Mouse (Mus musculus): ENCODE data around the gene Snx14. TPM values are rescaled to one million over a fixed set of nuclear protein-coding genes. Genes with fewer than 3 reads are reported as not detected.

The Snx14 gene
- polyA plus RNA-seq, 1 experiment from 2014 or later, result 19.6 TPM

DNA sequence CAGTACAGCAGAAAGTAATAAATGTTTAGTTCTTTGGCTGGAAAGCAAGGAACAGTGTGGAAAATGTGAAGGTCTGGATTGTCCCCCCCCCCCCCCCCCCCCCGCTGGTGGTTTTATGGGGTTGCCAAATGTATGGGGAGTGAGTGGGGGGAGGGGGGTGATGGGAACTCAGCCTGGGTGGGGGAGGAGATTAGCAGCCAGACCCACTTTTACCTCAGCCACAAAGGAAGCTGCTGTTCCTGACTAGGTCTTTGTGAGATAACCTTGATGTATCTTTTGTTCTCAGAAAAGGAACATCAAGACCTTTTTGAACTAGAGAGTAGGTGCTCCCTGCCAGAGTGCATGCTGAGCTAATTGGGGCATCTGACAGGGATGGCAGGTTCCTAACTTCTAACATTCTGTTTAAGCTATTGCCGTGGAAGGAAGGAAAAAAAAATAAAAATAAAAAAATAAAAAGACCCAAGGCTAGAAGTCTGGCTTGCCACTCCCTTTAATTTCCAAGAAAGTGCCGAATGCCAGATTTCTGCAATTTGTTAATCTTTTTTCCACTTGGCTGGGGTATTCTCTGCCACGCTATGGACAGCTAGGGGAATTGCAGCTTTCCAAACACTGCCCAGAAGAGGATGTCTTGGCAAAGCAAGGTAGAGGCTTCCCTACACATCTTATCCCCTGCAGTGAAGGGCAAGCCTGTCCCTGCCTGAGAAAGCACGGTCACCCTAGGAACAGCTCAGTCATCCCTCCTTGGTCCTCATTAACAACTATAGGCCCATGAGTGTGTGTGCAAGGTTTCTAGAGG is 76.5 kb downstream of the Snx14 start:
- DNase-seq (ENCODE audit: low spot score), result no peak
- WGBS, result 30% methylated on average over 5 of the region's 5 CpGs
- Histone ChIP-seq H3K27me3 (replicated peaks; ENCODE audit: control insufficient read depth, insufficient read depth, low read length) (no peaks in the 10 kb centered on the region), H3K4me2 (no peak overlapping the region), H3K4me3 (ENCODE audit: low read depth, low read length) (no peak overlapping the region), H3K4me1 (replicated peaks; ENCODE audit: control insufficient read depth, insufficient read depth, low read length) (peaks cover 2% of the 10 kb centered on the region; the same call in 1 of the 2 replicates), H3K9me3 (ENCODE audit: control insufficient read depth, low read length) (no peaks in the 10 kb centered on the region), H3K27ac (ENCODE audit: low read depth, low read length) (no peak overlapping the region), H3K36me3 (ENCODE audit: control insufficient read depth, insufficient read depth, low read length) (no peaks in the 10 kb centered on the region), H3K9ac (ENCODE audit: low read depth, low read length) (no peak overlapping the region)
- ATAC-seq (replicated peaks; ENCODE audit: low FRiP score), result no peak

DNA sequence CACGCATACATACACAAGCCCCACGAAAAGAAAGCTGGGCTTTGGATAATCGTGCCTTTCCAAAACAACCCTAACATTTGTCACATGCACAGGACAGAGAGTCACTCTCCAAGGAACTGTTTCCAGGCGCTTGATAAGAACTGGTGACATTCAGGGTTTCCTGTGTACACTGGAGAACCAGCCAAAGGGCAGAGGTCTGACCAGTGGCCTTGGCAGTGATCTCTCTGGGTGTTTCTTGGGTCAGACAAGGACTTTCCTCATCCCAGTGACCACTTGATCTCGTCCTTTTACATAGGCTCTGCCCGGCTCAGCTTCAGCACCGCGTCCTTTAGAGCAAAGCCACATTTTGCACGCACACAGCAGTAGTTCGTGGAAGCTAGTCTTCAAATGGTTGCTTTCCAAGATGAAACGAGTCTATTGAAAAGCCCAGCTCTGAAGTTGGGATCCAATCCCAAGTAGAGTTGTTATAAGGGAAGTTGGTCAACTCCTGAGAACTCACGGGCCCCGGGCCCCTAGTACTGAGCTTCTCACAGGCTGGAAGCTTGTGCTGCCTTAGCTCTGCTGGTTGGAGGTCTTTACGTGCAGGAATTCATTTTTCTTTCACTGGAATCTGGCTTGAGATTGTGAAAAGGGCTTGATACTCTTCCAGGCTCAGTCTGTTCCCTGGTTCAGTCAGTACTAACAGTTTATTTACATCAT is 77.4 kb downstream of the Snx14 start:
- no peaks in the 10 kb centered on the region for H3K9me3 ChIP-seq (ENCODE audit: control insufficient read depth, low read length)
- H3K9ac ChIP-seq (ENCODE audit: low read depth, low read length), result no peak overlapping the region
- no peaks in the 10 kb centered on the region for H3K36me3 ChIP-seq (ENCODE audit: control insufficient read depth, insufficient read depth, low read length)
- ATAC-seq (replicated peaks; ENCODE audit: low FRiP score), result no peak
- H3K4me1 ChIP-seq (replicated peaks; ENCODE audit: control insufficient read depth, insufficient read depth, low read length), result peaks cover 2% of the 10 kb centered on the region; the same call in 1 of the 2 replicates
- DNase-seq (ENCODE audit: low spot score), result no peak
- H3K27me3 ChIP-seq (replicated peaks; ENCODE audit: control insufficient read depth, insufficient read depth, low read length), result no peaks in the 10 kb centered on the region
- WGBS, result 48% methylated on average over 14 of the region's 14 CpGs
- H3K4me2 ChIP-seq, result no peak overlapping the region
- no peak overlapping the region for H3K4me3 ChIP-seq (ENCODE audit: low read depth, low read length)
- no peak overlapping the region for H3K27ac ChIP-seq (ENCODE audit: low read depth, low read length)

DNA sequence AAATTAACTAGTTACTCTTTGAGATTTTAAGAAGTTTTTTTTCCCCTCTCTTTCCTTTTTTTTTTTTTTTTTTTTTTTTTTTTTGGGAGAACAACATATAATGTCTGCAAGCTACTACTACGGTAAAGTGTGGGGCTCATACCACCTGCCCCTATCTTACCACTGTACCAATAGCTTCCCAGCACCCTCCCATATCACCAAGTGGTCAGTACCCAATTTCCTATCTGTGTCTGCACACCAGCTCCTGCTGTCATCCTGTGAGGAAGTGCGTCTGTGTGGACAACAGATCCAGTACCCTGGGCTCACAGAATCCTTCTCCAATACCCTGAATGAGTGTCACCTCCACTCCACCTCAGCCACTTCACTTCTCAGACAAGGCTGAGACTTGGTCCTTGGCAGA is 79.6 kb downstream of the Snx14 start:
- Histone ChIP-seq H3K4me1 (replicated peaks; ENCODE audit: control insufficient read depth, insufficient read depth, low read length) (peaks cover 2% of the 10 kb centered on the region; the same call in 1 of the 2 replicates), H3K4me3 (ENCODE audit: low read depth, low read length) (no peak overlapping the region), H3K4me2 (no peak overlapping the region), H3K36me3 (ENCODE audit: control insufficient read depth, insufficient read depth, low read length) (no peaks in the 10 kb centered on the region), H3K27ac (ENCODE audit: low read depth, low read length) (no peak overlapping the region), H3K27me3 (replicated peaks; ENCODE audit: control insufficient read depth, insufficient read depth, low read length) (no peaks in the 10 kb centered on the region), H3K9ac (ENCODE audit: low read depth, low read length) (no peak overlapping the region), H3K9me3 (ENCODE audit: control insufficient read depth, low read length) (no peaks in the 10 kb centered on the region)
- 39% methylated on average over 2 of the region's 2 CpGs for WGBS
- ATAC-seq (replicated peaks; ENCODE audit: low FRiP score) (peak; percentile 59; the same call in 1 of the 2 replicates), DNase-seq (ENCODE audit: low spot score) (no peak)

DNA sequence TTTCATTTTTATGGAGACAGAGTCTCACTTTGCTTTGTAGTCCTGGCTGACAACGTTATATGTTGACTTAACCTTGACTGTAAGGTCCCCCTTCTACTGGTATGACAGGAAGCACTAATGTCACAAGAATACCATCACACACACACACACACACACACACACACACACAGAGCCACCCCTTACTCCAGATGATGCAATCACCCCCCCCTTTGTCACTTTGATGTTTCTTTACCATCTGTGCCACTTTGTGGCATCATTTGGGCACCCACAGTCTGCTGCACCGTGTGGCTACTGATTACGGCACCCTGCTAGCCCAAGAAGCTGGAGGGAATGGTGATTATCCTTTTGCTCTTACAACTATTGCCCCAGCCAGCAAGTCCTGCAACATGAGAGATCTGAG is 81.6 kb downstream of the Snx14 start:
- no peak for ATAC-seq (replicated peaks; ENCODE audit: low FRiP score)
- whole genome bisulfite sequencing, result 57% methylated on average over 3 of the region's 3 CpGs
- H3K27ac ChIP-seq (ENCODE audit: low read depth, low read length), result no peak overlapping the region
- H3K4me2 ChIP-seq, result no peak overlapping the region
- DNase-seq (ENCODE audit: low spot score), result no peak
- H3K9me3 ChIP-seq (ENCODE audit: control insufficient read depth, low read length), result no peaks in the 10 kb centered on the region
- no peak overlapping the region for H3K4me3 ChIP-seq (ENCODE audit: low read depth, low read length)
- H3K4me1 ChIP-seq (replicated peaks; ENCODE audit: control insufficient read depth, insufficient read depth, low read length), result no peaks in the 10 kb centered on the region; the same call in 1 of the 2 replicates
- no peaks in the 10 kb centered on the region for H3K27me3 ChIP-seq (replicated peaks; ENCODE audit: control insufficient read depth, insufficient read depth, low read length)
- H3K36me3 ChIP-seq (ENCODE audit: control insufficient read depth, insufficient read depth, low read length), result no peaks in the 10 kb centered on the region
- H3K9ac ChIP-seq (ENCODE audit: low read depth, low read length), result no peak overlapping the region

DNA sequence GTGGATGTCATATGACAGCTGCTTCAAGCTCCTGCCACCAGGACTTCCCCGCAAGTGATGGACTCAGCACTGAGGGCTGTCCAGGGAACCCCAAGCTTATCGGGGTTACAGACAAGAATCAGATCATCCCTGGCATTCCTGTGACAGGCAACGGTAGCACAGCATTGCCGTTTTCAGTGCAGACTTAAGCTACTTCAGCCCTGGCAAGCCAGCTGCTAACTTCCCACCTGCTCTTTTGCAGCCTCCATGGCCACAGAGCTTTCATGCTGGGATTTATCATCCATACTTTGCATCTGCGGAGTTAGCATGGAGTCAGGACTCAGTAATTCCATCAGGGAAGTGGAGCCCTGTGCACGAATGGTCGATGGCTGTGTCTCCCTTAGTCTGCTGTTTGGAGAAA is 85.3 kb downstream of the Snx14 start:
- DNase-seq (ENCODE audit: low spot score) (no peak), ATAC-seq (replicated peaks; ENCODE audit: low FRiP score) (no peak)
- no peak overlapping the region for H3K4me2 ChIP-seq
- no peaks in the 10 kb centered on the region for H3K9me3 ChIP-seq (ENCODE audit: control insufficient read depth, low read length)
- WGBS, result 80% methylated on average over 7 of the region's 7 CpGs
- no peak overlapping the region for H3K27ac ChIP-seq (ENCODE audit: low read depth, low read length)
- H3K9ac ChIP-seq (ENCODE audit: low read depth, low read length), result no peak overlapping the region
- no peaks in the 10 kb centered on the region for H3K27me3 ChIP-seq (replicated peaks; ENCODE audit: control insufficient read depth, insufficient read depth, low read length)
- H3K4me1 ChIP-seq (replicated peaks; ENCODE audit: control insufficient read depth, insufficient read depth, low read length), result no peaks in the 10 kb centered on the region
- H3K36me3 ChIP-seq (ENCODE audit: control insufficient read depth, insufficient read depth, low read length), result no peaks in the 10 kb centered on the region
- no peak overlapping the region for H3K4me3 ChIP-seq (ENCODE audit: low read depth, low read length)

DNA sequence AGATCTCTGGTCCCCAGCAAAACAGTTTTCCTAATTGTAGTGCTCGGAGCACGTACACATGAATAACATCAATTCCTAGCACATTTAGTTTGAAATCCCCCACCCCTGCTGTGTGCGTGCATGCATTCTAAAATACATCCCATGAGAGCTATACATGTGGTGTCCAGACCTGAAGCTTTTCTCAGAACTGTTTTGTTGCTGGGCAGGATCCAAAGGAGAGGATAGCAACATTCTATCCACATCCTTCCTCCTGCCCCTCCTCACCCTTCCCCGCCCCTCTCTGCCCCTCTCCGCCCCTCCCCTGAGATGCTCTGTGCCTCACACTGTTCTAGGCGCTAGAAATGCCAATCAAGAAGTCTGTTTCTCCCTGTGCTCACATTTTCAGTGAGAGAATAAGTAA is 86.0 kb downstream of the Snx14 start:
- Histone ChIP-seq H3K9ac (ENCODE audit: low read depth, low read length) (no peak overlapping the region), H3K9me3 (ENCODE audit: control insufficient read depth, low read length) (no peaks in the 10 kb centered on the region), H3K27me3 (replicated peaks; ENCODE audit: control insufficient read depth, insufficient read depth, low read length) (no peaks in the 10 kb centered on the region), H3K27ac (ENCODE audit: low read depth, low read length) (no peak overlapping the region), H3K36me3 (ENCODE audit: control insufficient read depth, insufficient read depth, low read length) (no peaks in the 10 kb centered on the region), H3K4me1 (replicated peaks; ENCODE audit: control insufficient read depth, insufficient read depth, low read length) (no peaks in the 10 kb centered on the region), H3K4me2 (no peak overlapping the region), H3K4me3 (ENCODE audit: low read depth, low read length) (no peak overlapping the region)
- ATAC-seq (replicated peaks; ENCODE audit: low FRiP score) (no peak), DNase-seq (ENCODE audit: low spot score) (no peak)
- WGBS, result 70% methylated on average over 6 of the region's 6 CpGs

DNA sequence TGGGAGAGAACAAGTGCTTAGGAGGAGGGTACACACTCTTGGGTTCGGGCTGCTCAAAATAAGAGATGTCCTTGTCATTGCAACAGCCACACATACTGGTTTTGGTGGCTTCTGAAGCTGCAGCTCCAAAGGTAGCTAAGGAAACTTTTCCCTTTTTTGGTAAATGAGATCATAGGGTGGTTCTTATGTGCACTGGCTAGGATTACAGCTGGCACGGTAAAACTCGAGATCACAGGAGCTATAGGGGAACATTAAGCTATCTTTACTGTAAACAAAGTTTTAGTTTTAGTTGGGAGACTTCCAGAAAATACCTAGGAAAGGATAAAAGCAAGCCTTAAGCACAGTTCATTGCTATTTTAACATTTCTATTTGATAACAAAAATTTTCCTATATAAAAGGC is 87.6 kb downstream of the Snx14 start:
- no peak for DNase-seq (ENCODE audit: low spot score)
- WGBS, result 66% methylated on average over 3 of the region's 3 CpGs
- no peaks in the 10 kb centered on the region for H3K9me3 ChIP-seq (ENCODE audit: control insufficient read depth, low read length)
- no peaks in the 10 kb centered on the region for H3K4me1 ChIP-seq (replicated peaks; ENCODE audit: control insufficient read depth, insufficient read depth, low read length)
- no peak overlapping the region for H3K4me3 ChIP-seq (ENCODE audit: low read depth, low read length)
- ATAC-seq (replicated peaks; ENCODE audit: low FRiP score), result no peak
- no peaks in the 10 kb centered on the region for H3K36me3 ChIP-seq (ENCODE audit: control insufficient read depth, insufficient read depth, low read length)
- no peak overlapping the region for H3K27ac ChIP-seq (ENCODE audit: low read depth, low read length)
- H3K27me3 ChIP-seq (replicated peaks; ENCODE audit: control insufficient read depth, insufficient read depth, low read length), result no peaks in the 10 kb centered on the region
- H3K9ac ChIP-seq (ENCODE audit: low read depth, low read length), result no peak overlapping the region
- no peak overlapping the region for H3K4me2 ChIP-seq

DNA sequence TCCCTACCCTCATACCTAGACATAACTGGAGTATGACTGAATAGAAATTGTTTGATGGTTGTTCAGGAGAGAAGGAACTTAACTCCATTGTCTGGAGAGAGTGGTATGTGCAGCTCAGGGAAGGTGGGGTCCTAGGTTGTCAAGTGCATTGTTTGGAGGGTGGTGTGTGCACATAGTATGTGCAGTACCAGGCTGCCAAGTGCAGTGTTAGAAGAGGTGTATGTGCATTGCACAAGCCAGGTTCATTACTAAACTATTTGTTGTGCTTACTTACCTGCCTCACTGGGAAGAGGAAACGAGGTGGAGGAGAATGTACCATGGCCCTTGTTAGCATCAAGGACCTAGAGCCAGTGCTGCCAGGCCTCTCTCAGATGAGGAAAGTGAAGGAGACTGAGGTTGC is 88.4 kb downstream of the Snx14 start:
- no peaks in the 10 kb centered on the region for H3K9me3 ChIP-seq (ENCODE audit: control insufficient read depth, low read length)
- DNase-seq (ENCODE audit: low spot score), result no peak
- no peak overlapping the region for H3K9ac ChIP-seq (ENCODE audit: low read depth, low read length)
- no peak overlapping the region for H3K4me3 ChIP-seq (ENCODE audit: low read depth, low read length)
- no peak for ATAC-seq (replicated peaks; ENCODE audit: low FRiP score)
- no peaks in the 10 kb centered on the region for H3K36me3 ChIP-seq (ENCODE audit: control insufficient read depth, insufficient read depth, low read length)
- H3K4me1 ChIP-seq (replicated peaks; ENCODE audit: control insufficient read depth, insufficient read depth, low read length), result no peaks in the 10 kb centered on the region
- 80% methylated on average over 1 of the region's 1 CpGs for WGBS
- no peaks in the 10 kb centered on the region for H3K27me3 ChIP-seq (replicated peaks; ENCODE audit: control insufficient read depth, insufficient read depth, low read length)
- H3K4me2 ChIP-seq, result no peak overlapping the region
- no peak overlapping the region for H3K27ac ChIP-seq (ENCODE audit: low read depth, low read length)

DNA sequence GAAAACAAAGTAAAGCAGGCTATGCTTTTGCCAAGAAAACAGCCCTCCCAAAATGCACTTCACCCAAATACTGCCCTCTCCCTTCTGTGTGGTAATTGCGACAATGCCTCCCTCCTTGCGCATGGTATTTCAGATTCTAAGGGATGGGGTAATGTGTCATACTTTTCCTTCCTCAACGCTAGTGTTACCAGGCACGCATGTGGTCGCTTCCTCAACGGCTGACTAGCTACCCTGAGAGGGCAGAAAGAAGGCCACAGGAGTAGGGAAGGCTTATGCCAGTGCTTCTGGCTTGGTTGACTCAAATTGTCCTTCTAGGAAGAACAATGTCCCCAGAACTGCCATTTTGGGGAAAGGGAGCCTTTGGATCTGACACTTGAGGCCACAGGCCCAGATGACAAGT is 90.1 kb downstream of the Snx14 start:
- Histone ChIP-seq H3K27ac (ENCODE audit: low read depth, low read length) (no peak overlapping the region), H3K9ac (ENCODE audit: low read depth, low read length) (no peak overlapping the region), H3K27me3 (replicated peaks; ENCODE audit: control insufficient read depth, insufficient read depth, low read length) (no peaks in the 10 kb centered on the region), H3K4me3 (ENCODE audit: low read depth, low read length) (no peak overlapping the region), H3K4me2 (no peak overlapping the region), H3K4me1 (replicated peaks; ENCODE audit: control insufficient read depth, insufficient read depth, low read length) (no peaks in the 10 kb centered on the region), H3K9me3 (ENCODE audit: control insufficient read depth, low read length) (no peaks in the 10 kb centered on the region), H3K36me3 (ENCODE audit: control insufficient read depth, insufficient read depth, low read length) (no peaks in the 10 kb centered on the region)
- ATAC-seq (replicated peaks; ENCODE audit: low FRiP score) (no peak), DNase-seq (ENCODE audit: low spot score) (no peak)
- WGBS, result 59% methylated on average over 6 of the region's 6 CpGs

Data from liver, embryonic 11.5 days (tissue).